Mouse (Mus musculus) G1E (cell line): Measurements from ENCODE around the gene Nfasc. TPM values are rescaled to one million over a fixed set of nuclear protein-coding genes. Genes with fewer than 3 reads are reported as not detected.

Experiments
- ATAC-seq: 2 replicates; pipeline ENCODE4 v1.8.0; 2016; ENCODE audit warnings: mild to moderate bottlenecking; ENCODE audit not compliant: insufficient number of reproducible peaks, poor library complexity, low FRiP score, severe bottlenecking; ENCODE audit errors: extremely low read depth
- DNase-seq: peaks from one replicate; pipeline ENCODE4 v3.0.0; 2012; ENCODE audit warnings: low spot score
- H3K27me3 ChIP-seq: 2 replicates; pipeline ENCODE4 v1.6.1; 2012; ENCODE audit warnings: mild to moderate bottlenecking, low read length, inconsistent platforms; ENCODE audit not compliant: insufficient read depth
- H3K36me3 ChIP-seq: replicated peaks from 2 replicates; pipeline ENCODE3; 2012; ENCODE audit warnings: mild to moderate bottlenecking, inconsistent platforms
- H3K4me1 ChIP-seq: 2 replicates; pipeline ENCODE4 v1.6.1; 2012; ENCODE audit warnings: low read depth, low read length, inconsistent platforms, mixed read lengths; ENCODE audit not compliant: insufficient read depth
- H3K4me3 ChIP-seq: 2 replicates; pipeline ENCODE4 v1.5.1; 2012; ENCODE audit warnings: low read depth, mild to moderate bottlenecking, inconsistent platforms, low read length, moderate library complexity, mixed read lengths
- H3K9me3 ChIP-seq: replicated peaks from 2 replicates; pipeline ENCODE4 v1.6.1; 2012; ENCODE audit warnings: inconsistent platforms
- CTCF ChIP-seq: IDR thresholded peaks from 2 replicates; pipeline ENCODE4 v1.5.1; 2012; ENCODE audit warnings: low read depth, low read length, inconsistent platforms, mixed read lengths
- GATA1 ChIP-seq: IDR thresholded peaks from 2 replicates; pipeline ENCODE4 v1.6.1; 2012; ENCODE audit warnings: borderline replicate concordance, low read length, inconsistent platforms, mixed read lengths
- GATA2 ChIP-seq: IDR thresholded peaks from 2 replicates; pipeline ENCODE4 v1.6.1; 2012; ENCODE audit warnings: low read depth, low read length, inconsistent platforms, borderline replicate concordance
- POLR2AphosphoS5 ChIP-seq: IDR thresholded peaks from 2 replicates; pipeline ENCODE4 v1.6.1; 2012; ENCODE audit warnings: low read depth, low read length, inconsistent platforms; ENCODE audit not compliant: insufficient replicate concordance
- TAL1 ChIP-seq: conservative IDR thresholded peaks from 2 replicates; pipeline ENCODE4 v1.6.1; 2012; ENCODE audit warnings: low read depth, low read length, inconsistent platforms, mixed read lengths
- polyA plus RNA-seq: library from polyadenylated mRNA; stranded (reverse); fragments of >175 nt; gene quantifications from 2 replicates; pipeline ENCODE4 v1.2.3, GENCODE M21; 2012
- total RNA-seq, 2 experiments: library from RNA; stranded (forward) in 1 of 2; stranded (reverse) in 1 of 2; fragments of 200-1000 nt in 1 of 2; fragments of >200 nt in 1 of 2; fragmentation: Nextera tagmentation in 1 of 2; gene quantifications; 2 replicates each; pipeline ENCODE4 v1.2.3; 2014 to 2017

Gene Nfasc
- total and polyA plus RNA-seq, 3 experiments, result 0.22 TPM; not detected in 2

DNA sequence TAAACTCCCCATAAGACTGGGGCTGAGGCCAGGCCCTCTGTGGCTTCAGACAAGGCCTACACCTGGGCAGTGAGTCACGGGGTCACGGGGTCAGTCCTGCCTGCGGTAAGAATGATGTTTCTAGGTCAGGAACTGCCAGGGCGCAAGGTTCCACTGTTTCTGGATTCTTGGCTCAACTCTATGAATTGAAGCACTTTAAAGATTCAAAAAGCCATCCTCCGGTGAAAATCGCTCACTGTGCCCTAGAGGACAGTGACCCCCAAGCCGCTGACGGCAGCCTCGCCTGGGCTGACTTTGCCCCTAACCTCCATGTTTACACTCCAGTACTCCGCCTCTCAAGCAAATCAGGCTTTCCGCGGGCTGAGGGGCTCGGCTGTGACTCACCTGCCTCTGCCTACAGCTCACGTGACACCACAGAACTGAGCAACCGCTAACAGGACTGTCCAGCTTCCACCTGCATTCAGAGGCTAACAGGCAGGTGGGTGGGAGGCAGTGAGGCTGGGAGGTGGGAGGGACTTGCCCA, 154.9 kb downstream of the Nfasc start:
- H3K9me3 ChIP-seq, result no peaks in the 10 kb centered on the region
- no peak for DNase-seq
- H3K36me3 ChIP-seq, result no peaks in the 10 kb centered on the region
- no peaks in the 10 kb centered on the region for H3K4me1 ChIP-seq
- H3K27me3 ChIP-seq, result peaks cover 11% of the 10 kb centered on the region; the same call in 1 of the 2 replicates
- ATAC-seq, result no peak
- no peak for TF ChIP-seq CTCF
- no peak for TF ChIP-seq TAL1
- TF ChIP-seq POLR2AphosphoS5, result no peak
- TF ChIP-seq GATA1, result no peak
- TF ChIP-seq GATA2, result no peak
- no peak overlapping the region for H3K4me3 ChIP-seq

DNA sequence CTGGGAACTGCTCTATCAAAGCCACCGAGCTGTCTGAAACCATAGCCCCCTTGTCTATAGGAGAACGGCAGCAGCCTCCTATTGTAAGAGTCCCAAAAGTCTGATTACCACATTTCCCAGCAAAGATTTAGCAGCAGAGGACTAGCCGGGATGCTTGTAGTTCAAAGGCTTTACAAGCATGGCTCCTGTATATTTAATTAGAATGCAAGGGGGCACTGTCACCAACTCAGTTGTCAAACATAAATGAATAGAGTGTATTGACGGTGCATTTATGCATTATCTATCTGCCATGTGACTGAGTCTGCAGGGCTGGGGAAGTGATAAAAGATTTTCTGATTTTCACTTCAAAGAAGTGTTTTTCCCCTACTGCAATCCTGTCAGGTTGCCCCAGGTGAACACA, 156.2 kb downstream of the Nfasc start:
- TF ChIP-seq GATA2, result no peak
- TF ChIP-seq CTCF, result no peak
- TF ChIP-seq GATA1, result no peak
- TF ChIP-seq TAL1, result no peak
- no peak for TF ChIP-seq POLR2AphosphoS5
- Histone ChIP-seq H3K4me1 (no peaks in the 10 kb centered on the region), H3K27me3 (peaks cover 11% of the 10 kb centered on the region; the same call in 1 of the 2 replicates), H3K4me3 (no peak overlapping the region), H3K36me3 (no peaks in the 10 kb centered on the region), H3K9me3 (no peaks in the 10 kb centered on the region)
- no peak for DNase-seq
- no peak for ATAC-seq

DNA sequence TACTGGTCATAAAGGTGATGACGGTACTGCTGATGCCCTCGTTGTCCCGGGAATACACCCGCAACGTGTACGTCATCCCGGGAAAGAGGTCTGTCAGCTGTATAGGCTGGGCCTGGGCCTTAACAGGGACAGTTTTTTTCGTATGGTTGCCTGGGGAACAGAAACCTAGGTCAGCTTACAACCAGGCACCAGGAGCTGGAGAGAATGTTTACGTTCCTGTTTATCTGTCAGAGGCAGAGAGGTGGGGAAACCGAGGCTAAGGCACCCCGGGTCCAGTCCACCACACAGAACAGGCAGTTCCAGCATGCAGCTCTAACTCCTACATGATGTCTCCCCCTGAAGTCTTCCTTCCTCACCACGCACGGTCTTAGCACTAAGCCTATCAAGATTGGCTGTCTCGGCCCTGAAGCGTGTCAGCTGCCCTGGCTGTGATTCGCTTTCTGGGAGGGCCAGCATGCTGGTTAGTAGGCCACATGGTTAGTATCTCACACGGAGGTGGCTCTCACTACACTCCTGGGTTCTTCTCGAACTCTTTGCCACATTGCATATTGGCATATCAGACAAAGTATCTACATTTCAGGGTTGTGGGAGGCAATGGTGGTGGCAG, 158.5 kb downstream of the Nfasc start:
- Histone ChIP-seq H3K27me3 (peaks cover 12% of the 10 kb centered on the region), H3K4me1 (no peaks in the 10 kb centered on the region), H3K9me3 (no peaks in the 10 kb centered on the region), H3K4me3 (no peak overlapping the region), H3K36me3 (no peaks in the 10 kb centered on the region)
- DNase-seq, result no peak
- no peak for ATAC-seq
- TF ChIP-seq TAL1 (no peak), GATA1 (no peak)

DNA sequence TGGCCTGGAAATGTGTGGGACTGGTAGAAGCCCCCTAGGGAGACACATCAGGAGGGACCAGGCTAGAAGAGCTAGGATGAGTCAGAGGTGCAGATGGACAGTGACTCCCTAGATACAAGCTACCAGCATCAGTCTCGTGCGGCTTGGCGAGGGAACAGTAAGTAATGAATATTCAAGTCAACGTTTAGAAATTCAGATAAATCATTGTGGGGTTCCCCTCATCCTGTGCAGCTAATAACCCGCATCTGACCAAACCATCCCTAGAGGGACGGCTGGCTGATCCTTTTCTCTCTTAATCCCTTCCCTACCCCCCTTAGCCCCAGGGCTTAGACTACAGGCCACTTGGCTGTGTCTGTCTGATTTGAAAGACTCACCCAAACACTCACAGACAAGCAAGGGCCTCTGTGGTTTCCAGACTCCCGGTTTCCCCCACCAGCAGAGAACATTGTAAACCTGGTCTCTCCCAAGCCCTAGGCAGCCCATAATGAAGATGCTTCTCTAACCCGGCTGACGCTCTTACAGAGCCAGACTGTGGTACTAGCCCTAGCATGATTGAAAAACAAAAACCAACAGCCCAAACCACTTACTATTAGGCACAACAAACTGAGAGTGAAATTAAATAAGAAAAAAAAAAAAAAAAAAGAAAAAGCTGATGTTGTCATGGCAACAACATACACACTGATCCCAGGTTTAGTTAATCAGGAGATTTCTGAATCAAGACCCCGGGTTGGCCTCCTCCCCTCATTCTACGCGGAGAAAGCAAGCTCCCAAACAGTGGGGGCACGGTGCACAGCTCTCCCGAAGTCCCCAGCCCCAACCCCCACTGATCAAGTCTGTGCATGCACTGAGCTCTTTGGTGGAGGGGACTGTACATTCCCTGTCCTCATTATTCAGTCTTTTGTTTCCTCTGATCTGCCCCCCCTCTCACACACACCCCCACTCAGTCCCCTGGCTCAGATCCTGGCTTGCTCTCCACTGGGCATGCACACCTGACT, 159.5 kb downstream of the Nfasc start:
- no peak overlapping the region for H3K4me3 ChIP-seq
- H3K36me3 ChIP-seq, result no peaks in the 10 kb centered on the region
- ATAC-seq, result no peak
- H3K9me3 ChIP-seq, result no peaks in the 10 kb centered on the region
- TF ChIP-seq GATA2, result no peak
- no peak for TF ChIP-seq CTCF
- no peak for TF ChIP-seq POLR2AphosphoS5
- no peak for TF ChIP-seq TAL1
- no peak for TF ChIP-seq GATA1
- no peak for DNase-seq
- no peaks in the 10 kb centered on the region for H3K4me1 ChIP-seq
- H3K27me3 ChIP-seq, result peaks cover 16% of the 10 kb centered on the region

DNA sequence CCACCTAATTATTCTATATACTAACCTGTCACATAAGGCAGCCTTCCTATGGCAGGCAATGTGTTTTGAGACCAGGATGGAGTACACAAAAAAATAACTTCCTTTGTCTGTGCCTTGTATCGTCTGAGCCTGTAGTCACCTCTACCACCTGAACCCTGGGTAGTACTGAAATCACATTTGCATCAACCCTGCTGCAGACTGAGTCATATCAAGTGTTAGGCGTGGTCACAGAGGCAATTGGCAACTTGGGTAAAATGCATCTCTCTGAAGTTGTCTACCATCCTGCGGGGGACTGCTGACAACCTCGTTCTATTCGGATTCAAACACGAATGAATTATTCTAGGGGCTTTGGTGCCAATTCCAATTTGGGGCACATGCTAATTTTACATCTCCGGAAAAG, 161.5 kb downstream of the Nfasc start:
- Histone ChIP-seq H3K27me3 (peaks cover 17% of the 10 kb centered on the region), H3K4me1 (no peaks in the 10 kb centered on the region), H3K9me3 (no peaks in the 10 kb centered on the region), H3K36me3 (no peaks in the 10 kb centered on the region), H3K4me3 (no peak overlapping the region)
- ATAC-seq, result no peak
- DNase-seq, result no peak
- no peak for TF ChIP-seq CTCF

DNA sequence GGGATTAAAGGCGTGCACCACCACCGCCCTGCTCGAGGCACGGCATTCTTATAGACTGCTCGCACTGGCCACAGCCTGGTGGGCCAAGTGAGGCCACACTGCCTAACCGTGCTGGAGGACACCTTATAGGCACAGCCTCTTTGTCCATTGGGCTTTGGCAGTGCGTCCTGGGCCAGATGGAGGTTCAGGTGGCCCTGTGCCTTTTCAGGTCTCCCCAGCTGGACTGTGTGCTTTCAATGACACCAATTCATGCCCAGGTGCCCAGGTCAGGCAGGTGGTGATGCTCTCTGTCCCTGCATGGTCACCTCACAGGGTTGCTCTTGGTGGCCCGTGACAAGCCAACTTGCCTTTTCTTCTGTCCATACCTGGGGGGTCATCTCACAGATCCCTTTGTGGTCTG, 164.8 kb downstream of the Nfasc start:
- no peak for TF ChIP-seq POLR2AphosphoS5
- no peak for TF ChIP-seq TAL1
- no peak for TF ChIP-seq CTCF
- no peak for TF ChIP-seq GATA1
- no peak for TF ChIP-seq GATA2
- DNase-seq, result no peak
- no peaks in the 10 kb centered on the region for H3K36me3 ChIP-seq
- no peaks in the 10 kb centered on the region for H3K9me3 ChIP-seq
- peaks cover 31% of the 10 kb centered on the region for H3K27me3 ChIP-seq
- no peak overlapping the region for H3K4me3 ChIP-seq
- H3K4me1 ChIP-seq, result no peaks in the 10 kb centered on the region
- no peak for ATAC-seq
